Comparison of ENCODE assay signal across 7 mouse cellular contexts in genomic region chr2:143914760-143915599, GRCm38 (mm10). TPM values are rescaled to one million over a fixed set of nuclear protein-coding genes. Genes with fewer than 3 reads are reported as not detected.
DNase-seq lines count a peak whose midpoint lies in the region; ATAC-seq lines count a peak whose summit lies in the region.

TSS of gene Dstn (plus strand) at chr2:143915320.

- H3K27ac ChIP-seq in intestine, embryonic 16.5 days (ENCODE audit: low read length) = peak within 1 kb of the TSS; percentile 100
- H3K27ac ChIP-seq in midbrain, embryonic 11.5 days (ENCODE audit: low read depth, low read length) = peak within 1 kb of the TSS; percentile 88

- intact Hi-C loops in left cerebral cortex, postnatal 36 days (cut with DNase I) = loop anchor here (1.0 kb wide), 1 partner anchor 355 kb away; the partner anchor contains the start of genes Mgme1 and Snx5

- no peaks in the 10 kb centered on the region for H3K36me3 ChIP-seq in intestine, embryonic 16.5 days (ENCODE audit: control insufficient read depth, insufficient read depth, low read length)
- H3K36me3 ChIP-seq in midbrain, embryonic 11.5 days (ENCODE audit: control insufficient read depth, insufficient read depth, low read length) = no peaks in the 10 kb centered on the region

- no peaks in the 10 kb centered on the region for H3K9me3 ChIP-seq in intestine, embryonic 16.5 days (ENCODE audit: control insufficient read depth, low read length)
- H3K9me3 ChIP-seq in midbrain, embryonic 11.5 days (ENCODE audit: control insufficient read depth, low read length) = no peaks in the 10 kb centered on the region

- H3K4me1 ChIP-seq in intestine, embryonic 16.5 days (ENCODE audit: control insufficient read depth, insufficient read depth, low read length) = peaks cover 14% of the 10 kb centered on the region
- peaks cover 17% of the 10 kb centered on the region for H3K4me1 ChIP-seq in midbrain, embryonic 11.5 days (ENCODE audit: control insufficient read depth, insufficient read depth, low read length)

- peak; percentile 96 for ATAC-seq in intestine, embryonic 16.5 days
- peak; percentile 98 for ATAC-seq in midbrain, embryonic 11.5 days (ENCODE audit: low FRiP score)

- H3K27me3 ChIP-seq in intestine, embryonic 16.5 days (replicated peaks; ENCODE audit: control insufficient read depth, insufficient read depth, low read length) = no peaks in the 10 kb centered on the region
- no peaks in the 10 kb centered on the region for H3K27me3 ChIP-seq in midbrain, embryonic 11.5 days (ENCODE audit: control insufficient read depth, insufficient read depth, low read length)

- H3K9ac ChIP-seq in intestine, embryonic 16.5 days (ENCODE audit: low read depth, low read length) = peak within 1 kb of the TSS; percentile 92
- peak within 1 kb of the TSS; percentile 81 for H3K9ac ChIP-seq in midbrain, embryonic 11.5 days (ENCODE audit: low read length)

- peak within 1 kb of the TSS; percentile 87 for H3K4me3 ChIP-seq in intestine, embryonic 16.5 days (ENCODE audit: low read length)
- H3K4me3 ChIP-seq in midbrain, embryonic 11.5 days (ENCODE audit: low read depth, low read length) = peak within 1 kb of the TSS; percentile 71

- H3K4me2 ChIP-seq in intestine, embryonic 16.5 days (ENCODE audit: low read depth, low read length) = peak within 1 kb of the TSS; percentile 65
- peak within 1 kb of the TSS; percentile 81 for H3K4me2 ChIP-seq in midbrain, embryonic 11.5 days

- DNase-seq in adrenal gland, adult 2 months = peak; percentile 99
- DNase-seq in embryo, embryonic 11.5 days (ENCODE audit: low read depth, low spot score) = peak; percentile 90
- DNase-seq in gastrocnemius, postnatal 4 days (ENCODE audit: low spot score in 2 of 2) = peak; percentile 95 to 96
- peak; percentile 94 to 95 for DNase-seq in left cerebral cortex, postnatal 36 days (ENCODE audit: low spot score in 2 of 2)
- DNase-seq in midbrain, embryonic 11.5 days (ENCODE audit: low spot score, missing footprints) = peak; percentile 100
- DNase-seq in skeletal muscle tissue, adult 2 months (ENCODE audit: low read depth, low spot score) = peak; percentile 95

- under 1% methylated on average over 71 of the region's 71 CpGs for WGBS in intestine, embryonic 16.5 days
- WGBS in midbrain, embryonic 11.5 days = under 1% methylated on average over 71 of the region's 71 CpGs

RNA-seq across cellular contexts. Expression of gene Dstn, which starts in this region (rescaled TPM):
- total RNA-seq in adrenal gland, adult 2 months (2021) = 100 to 1,000 TPM; 233 to 305 TPM
- polyA plus RNA-seq in adrenal gland, adult 2 months (2012; rRNA removed) = 12.2 and 20.6 TPM in 2 replicates
- 100 to 1,000 TPM; 118 to 129 TPM for total RNA-seq in gastrocnemius, postnatal 4 days (2021)
- polyA plus RNA-seq in intestine, embryonic 16.5 days (2015; fragmentation: Nextera tagmentation; extraction: Ambion mirVana) = 822 and 823 TPM in 2 replicates
- total RNA-seq in left cerebral cortex, postnatal 36 days (2021) = 100 to 1,000 TPM; 161 to 182 TPM
- 426 and 436 TPM in 2 replicates for polyA plus RNA-seq in midbrain, embryonic 11.5 days (2014; fragmentation: Nextera tagmentation; extraction: Ambion mirVana)

Comparison
In these comparisons a context has a peak if more than half of its experiments do, and no peak if none do; other contexts are left out.
1. Peak in every context shown above with its lines: DNase-seq, ATAC-seq, H3K4me3 ChIP-seq and H3K27ac ChIP-seq.
2. RNA of gene Dstn (polyA plus RNA-seq): 822 to 823 TPM in intestine, embryonic 16.5 days and 426 to 436 TPM in midbrain, embryonic 11.5 days; 12.2 to 20.6 TPM in adrenal gland, adult 2 months; every median in the first group is over 10 times any median in the second.